Mouse (Mus musculus): ENCODE data around the gene Ppp2r2c.

GRCm38 (mm10) chr5:36861084-36861483 is 7.2 kb upstream of the Ppp2r2c start:
- TF ChIP-seq CTCF (IDR thresholded peaks at IDR 0.05; ENCODE audit: low read depth, low read length): 0 out of 2 replicates have a peak, but pooled peaks have one; percentile 21
- no peak for TF ChIP-seq TAL1 (conservative IDR thresholded peaks at IDR 0.05; ENCODE audit: low read depth, low read length)
- no peak for TF ChIP-seq GATA1 (IDR thresholded peaks at IDR 0.05; ENCODE audit: borderline replicate concordance, low read length)
- TF ChIP-seq POLR2AphosphoS5 (IDR thresholded peaks at IDR 0.05; ENCODE audit: insufficient replicate concordance, low read depth, low read length): no peak
